Mouse (Mus musculus) megakaryocyte, adult 5-6 weeks (primary cell): ENCODE results near the gene Rdh8. TPM values are rescaled to one million over a fixed set of nuclear protein-coding genes. Genes with fewer than 3 reads are reported as not detected.
A peak's percentile ranks its signal among the peaks of the same experiment; 100 is the strongest.

Source experiments
- ATAC-seq: 2 replicates; pipeline ENCODE4 v1.8.0; 2016; ENCODE audit warnings: mild to moderate bottlenecking, inconsistent platforms; ENCODE audit not compliant: poor library complexity, severe bottlenecking
- total RNA-seq, 2 experiments: library from RNA; stranded (forward) in 1 of 2; stranded (reverse) in 1 of 2; fragments of 153-499, 151-499 nt in 1 of 2; fragments of 221-1000, 200-1000 nt in 1 of 2; gene quantifications; 2 replicates each; pipeline versions ENCODE4 v1.2.3 to v1.2.4; 2015 to 2017

Gene Rdh8
- not detected in 2 replicates for total RNA-seq (2015)
- not detected in 2 replicates for total RNA-seq (2017)

DNA sequence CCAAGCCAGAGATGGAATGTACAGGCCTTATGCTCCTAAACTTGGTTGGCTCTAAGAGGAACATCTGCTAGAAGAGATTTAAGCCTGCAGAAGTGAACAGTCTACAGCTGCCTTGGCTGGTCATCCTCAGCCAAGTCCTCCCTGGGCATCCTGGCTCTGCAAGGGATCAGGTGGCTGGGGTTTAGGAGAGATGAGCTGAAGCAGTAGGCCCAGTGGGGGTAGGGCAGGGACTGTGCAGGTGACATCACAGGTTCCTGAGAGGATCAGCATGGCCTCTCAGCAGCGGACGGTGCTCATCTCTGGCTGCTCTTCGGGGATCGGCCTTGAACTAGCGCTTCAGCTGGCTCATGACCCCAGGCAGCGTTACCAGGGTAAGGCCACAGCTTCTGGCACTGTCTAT is at the start of gene Rdh8:
TSS of gene Rdh8 (plus strand) at position 268 of the 400 bp plus-strand sequence.
- no peak for ATAC-seq

DNA sequence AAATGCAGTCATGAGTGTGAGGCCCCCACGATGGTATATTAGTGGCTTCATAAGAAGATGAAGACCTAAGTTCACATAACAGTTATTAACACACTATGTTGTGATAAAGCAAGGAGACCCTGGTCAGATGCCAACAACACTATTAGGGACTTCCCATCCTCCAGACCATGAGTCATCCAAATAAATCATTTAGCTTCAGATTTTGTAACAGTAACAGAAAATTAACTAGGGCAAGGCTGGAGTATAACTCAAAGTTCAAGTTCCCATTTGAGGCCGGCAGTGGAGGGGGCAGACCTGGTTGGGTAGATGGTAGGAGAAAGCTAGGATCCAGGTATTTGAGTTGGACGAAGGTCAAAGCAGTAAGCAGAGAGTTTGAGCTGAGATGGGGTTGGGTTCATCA is 37.0 kb upstream of the Rdh8 start:
- ATAC-seq, result no peak

GRCm38 (mm10) chr9:20785055-20785454 is 33.2 kb upstream of the Rdh8 start:
- no peak for ATAC-seq

GRCm38 (mm10) chr9:20787992-20788391 is 30.3 kb upstream of the Rdh8 start:
- ATAC-seq, result no peak

DNA sequence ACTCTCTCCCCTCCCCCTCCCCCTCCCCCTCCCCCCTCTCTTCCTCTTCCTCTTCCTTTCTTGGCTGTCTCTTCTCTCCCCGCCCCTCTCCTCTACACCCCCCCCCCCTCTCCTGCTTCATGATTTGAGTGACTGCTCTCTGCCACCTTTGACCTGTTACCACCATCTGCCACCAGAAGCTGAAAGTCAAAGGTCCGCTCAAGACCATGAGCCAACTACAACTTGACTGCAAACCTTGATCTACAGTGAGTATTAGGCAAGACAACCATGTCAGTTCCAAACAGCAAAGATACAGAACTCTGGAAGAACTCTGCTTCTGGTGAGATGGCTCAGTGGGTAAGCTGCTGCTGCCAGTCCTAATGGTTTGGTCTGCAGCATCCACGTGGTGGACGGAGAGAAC is 28.7 kb upstream of the Rdh8 start:
- ATAC-seq, result no peak

- ATAC-seq, result no peak
Observed at GRCm38 (mm10) chr9:20790345-20790744, 28.0 kb upstream of the Rdh8 start.

DNA sequence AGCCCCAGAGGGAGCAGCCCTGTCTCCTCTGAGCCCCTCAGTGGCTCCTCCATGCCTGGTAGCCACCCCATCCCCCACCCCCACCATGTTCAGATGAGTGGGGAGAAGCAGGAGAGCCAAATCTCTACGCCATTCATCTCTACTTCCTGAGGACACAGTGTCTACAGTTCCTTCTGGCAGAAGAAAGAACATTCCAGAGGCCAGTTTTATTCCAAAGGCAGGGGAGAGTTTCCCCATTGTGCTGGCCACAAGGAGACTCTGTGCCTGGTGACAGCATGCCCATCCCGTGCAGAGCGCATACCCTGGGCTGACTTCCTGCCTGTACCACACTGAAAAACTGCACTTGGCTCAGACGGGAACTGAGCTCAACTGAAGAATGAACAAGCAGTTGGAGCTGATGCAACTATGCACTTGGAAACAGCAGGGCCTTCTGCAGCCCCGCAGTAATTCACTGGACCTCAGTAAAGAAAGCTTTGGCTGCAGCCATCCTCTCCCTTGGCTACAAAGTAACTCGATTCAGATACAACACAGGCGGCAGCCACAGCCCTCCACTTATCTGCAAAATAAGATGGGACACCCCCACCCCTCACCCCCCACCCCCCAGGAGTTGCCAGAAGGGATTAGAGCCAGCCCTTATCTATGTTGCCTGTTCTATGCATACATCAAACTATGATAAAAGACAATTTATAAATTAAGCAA is 24.0 kb upstream of the Rdh8 start:
- ATAC-seq, result no peak

- peak; percentile 72 for ATAC-seq
Observed at GRCm38 (mm10) chr9:20804266-20805158, 13.8 kb upstream of the Rdh8 start.

DNA sequence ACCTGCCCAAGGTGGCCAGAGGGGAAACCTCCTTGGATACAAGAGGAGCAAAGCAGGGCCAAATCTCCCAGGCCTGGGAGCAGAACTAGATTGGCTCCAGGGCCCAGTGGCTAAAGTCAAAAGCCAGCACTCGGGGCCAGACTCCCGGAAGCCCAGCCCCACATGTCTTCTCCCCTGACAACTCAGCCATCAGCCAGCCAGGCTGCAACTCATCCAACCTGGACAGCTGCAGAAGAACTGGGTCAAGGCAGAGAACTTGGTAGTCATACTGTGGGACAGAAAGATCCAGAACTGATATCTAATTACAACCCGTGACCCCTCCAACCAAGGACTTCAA is 13.2 kb upstream of the Rdh8 start:
- ATAC-seq, result no peak

DNA sequence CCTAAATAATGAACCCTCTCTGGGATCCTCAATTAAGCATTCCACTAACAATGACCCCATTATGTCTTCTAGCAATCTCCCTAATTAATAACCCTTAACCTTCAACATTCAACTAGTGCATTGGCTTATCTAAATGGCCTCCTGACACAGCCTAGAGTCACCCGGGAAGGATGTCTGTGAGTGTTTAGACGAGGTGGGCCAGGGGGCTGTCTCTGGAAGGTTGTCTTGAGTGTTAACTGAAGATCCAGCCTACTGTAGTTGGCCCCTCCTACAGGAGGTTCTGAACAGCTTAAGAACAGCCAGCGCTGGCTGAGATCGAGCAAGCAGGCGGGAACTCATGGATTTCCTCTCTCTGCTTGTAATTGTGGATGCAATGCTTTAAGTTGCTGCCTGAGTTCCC is 12.6 kb upstream of the Rdh8 start:
- no peak for ATAC-seq

GRCm38 (mm10) chr9:20810271-20810670 is 8.0 kb upstream of the Rdh8 start:
- ATAC-seq, result no peak

- no peak for ATAC-seq
Observed at GRCm38 (mm10) chr9:20810773-20811172, 7.5 kb upstream of the Rdh8 start.

- no peak for ATAC-seq
Observed at GRCm38 (mm10) chr9:20812537-20813271, 5.6 kb upstream of the Rdh8 start.

GRCm38 (mm10) chr9:20814521-20815272 is 3.6 kb upstream of the Rdh8 start, which contains the start of gene Col5a3:
Col5a3 (minus strand) TSS chr9:20815067.
- ATAC-seq, result no peak

- no peak for ATAC-seq
Observed at GRCm38 (mm10) chr9:20820001-20820400, 1.7 kb downstream of the Rdh8 start.

DNA sequence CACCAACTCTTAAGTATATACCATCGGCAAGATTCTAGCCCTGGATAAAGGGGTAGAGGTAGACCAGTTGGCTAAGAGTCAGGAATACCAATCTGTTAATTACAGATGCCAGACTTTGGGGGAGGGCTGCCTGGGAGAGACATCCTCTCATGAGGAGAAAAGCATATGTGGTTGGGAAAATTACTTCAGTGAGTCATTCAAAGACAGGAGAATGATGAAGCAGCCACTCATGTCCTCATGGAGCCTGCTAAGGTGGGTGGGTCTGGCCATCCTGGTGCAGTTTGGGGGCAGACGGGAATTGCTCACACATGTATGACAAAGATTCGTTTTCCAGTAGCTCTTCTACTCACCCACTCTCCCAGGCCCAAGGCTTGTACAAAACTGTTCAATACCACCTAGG is 4.5 kb downstream of the Rdh8 start:
- no peak for ATAC-seq

DNA sequence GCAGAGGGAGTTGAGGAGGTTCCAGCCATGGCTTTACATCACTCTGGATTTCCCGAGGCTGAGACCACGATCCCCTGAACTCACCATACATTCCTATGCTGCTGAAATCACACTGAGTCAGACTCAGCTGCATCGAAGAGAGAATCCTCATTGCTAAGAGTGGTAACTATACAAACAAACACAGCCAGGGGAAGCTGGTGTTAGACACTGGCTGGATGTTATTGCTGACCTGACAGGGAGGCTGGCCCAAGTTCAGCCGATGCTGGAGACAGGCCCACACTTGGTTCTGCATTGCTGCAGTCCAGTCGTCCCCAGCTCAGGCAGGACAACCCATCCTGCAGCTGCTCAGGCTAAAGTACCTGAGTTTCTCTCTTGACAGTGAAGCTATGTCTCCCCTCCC is 7.5 kb downstream of the Rdh8 start:
- ATAC-seq, result no peak

GRCm38 (mm10) chr9:20828127-20828526 is 9.8 kb downstream of the Rdh8 start:
- no peak for ATAC-seq

GRCm38 (mm10) chr9:20830901-20831643 is 12.8 kb downstream of the Rdh8 start:
- ATAC-seq, result peak; percentile 57

- ATAC-seq, result no peak
Observed at GRCm38 (mm10) chr9:20834881-20835280, 16.6 kb downstream of the Rdh8 start.
